Mouse (Mus musculus) intestine, postnatal 0 days (tissue): ENCODE results near the gene Zdhhc5. TPM values are rescaled to one million over a fixed set of nuclear protein-coding genes. Genes with fewer than 3 reads are reported as not detected.

Source experiments
- ATAC-seq: fragments of 200-750 bp; cut with Nextera tagmentation; 2 replicates; pipeline ENCODE4 v1.8.0; 2017; ENCODE audit warnings: mild to moderate bottlenecking, moderate TSS enrichment, moderate library complexity
- H3K27ac ChIP-seq: fragments of 300-500 bp; sonication (generic); 2 replicates; pipeline ENCODE4 v1.5.1; 2014; ENCODE audit warnings: mild to moderate bottlenecking, low read depth, low read length, moderate library complexity
- H3K27me3 ChIP-seq: fragments of 300-500 bp; sonication (generic); replicated peaks from 2 replicates; pipeline ENCODE4 v1.6.1; 2014; ENCODE audit warnings: low read length, mixed read lengths; ENCODE audit not compliant: control insufficient read depth, insufficient read depth
- H3K36me3 ChIP-seq: fragments of 300-500 bp; sonication (generic); 2 replicates; pipeline ENCODE4 v1.6.1; 2014; ENCODE audit warnings: mild to moderate bottlenecking, moderate library complexity; ENCODE audit not compliant: control insufficient read depth, insufficient read depth
- H3K4me1 ChIP-seq: fragments of 300-500 bp; sonication (generic); replicated peaks from 2 replicates; pipeline ENCODE4 v1.6.1; 2014; ENCODE audit warnings: antibody characterized with exemption, low read length, mixed read lengths; ENCODE audit not compliant: control insufficient read depth, insufficient read depth
- H3K4me2 ChIP-seq: fragments of 300-500 bp; sonication (generic); replicated peaks from 2 replicates; pipeline ENCODE4 v1.6.1; 2014; ENCODE audit warnings: low read depth, mild to moderate bottlenecking, moderate library complexity
- H3K4me3 ChIP-seq: fragments of 300-500 bp; sonication (generic); 2 replicates; pipeline ENCODE4 v1.5.1; 2014; ENCODE audit warnings: low read depth, low read length
- H3K9ac ChIP-seq: fragments of 300-500 bp; sonication (generic); 2 replicates; pipeline ENCODE4 v1.6.1; 2014; ENCODE audit warnings: mild to moderate bottlenecking, low read depth, low read length
- H3K9me3 ChIP-seq: fragments of 300-500 bp; sonication (generic); 2 replicates; pipeline ENCODE4 v1.6.1; 2016; ENCODE audit warnings: mixed run types; ENCODE audit not compliant: control insufficient read depth
- CTCF ChIP-seq: sonication (generic); IDR thresholded peaks from 2 replicates; pipeline ENCODE4 v1.5.1; 2016; ENCODE audit warnings: low read depth, mild to moderate bottlenecking, control low read depth, antibody characterized with exemption, moderate library complexity
- WGBS: fragments of 180-500 bp; shearing (Covaris S2); extraction: QIAGEN DNeasy Blood & Tissue Kit; methylation state at CpG from one replicate; pipeline ENCODE4 v1.1.7; 2014; 5-methylcytosine and 5-hydroxymethylcytosine counted together
- polyA plus RNA-seq: library from polyadenylated mRNA; unstranded; fragments of >200 nt; fragmentation: Nextera tagmentation; extraction: Ambion mirVana; gene quantifications from 2 replicates; pipeline ENCODE4 v1.2.1, GENCODE M21; 2015

Gene Zdhhc5
- polyA plus RNA-seq, 1 experiment from 2014 or later = 27.6 TPM

GRCm38 (mm10) chr2:84666081-84666480 is 48.9 kb downstream of the Zdhhc5 start:
- no peak overlapping the region for H3K27ac ChIP-seq
- no peak overlapping the region for H3K9ac ChIP-seq
- no peaks in the 10 kb centered on the region for H3K27me3 ChIP-seq
- no peak for TF ChIP-seq CTCF
- WGBS = 49% methylated on average over 12 of the region's 12 CpGs
- H3K4me2 ChIP-seq = no peak overlapping the region
- no peaks in the 10 kb centered on the region for H3K9me3 ChIP-seq
- H3K4me1 ChIP-seq = no peaks in the 10 kb centered on the region
- H3K36me3 ChIP-seq = no peaks in the 10 kb centered on the region
- ATAC-seq = no peak
- no peak overlapping the region for H3K4me3 ChIP-seq

- TF ChIP-seq CTCF = peak; percentile 75
- Histone ChIP-seq H3K9me3 (no peaks in the 10 kb centered on the region), H3K36me3 (no peaks in the 10 kb centered on the region), H3K4me1 (no peaks in the 10 kb centered on the region), H3K4me3 (no peak overlapping the region), H3K4me2 (no peak overlapping the region), H3K9ac (no peak overlapping the region), H3K27ac (no peak overlapping the region), H3K27me3 (no peaks in the 10 kb centered on the region)
- WGBS = 36% methylated on average over 2 of the region's 2 CpGs
- no peak for ATAC-seq
Observed at GRCm38 (mm10) chr2:84662866-84663265, 52.1 kb downstream of the Zdhhc5 start.

- peak; percentile 89 for TF ChIP-seq CTCF
- 40% methylated on average over 3 of the region's 3 CpGs for WGBS
Observed at GRCm38 (mm10) chr2:84660253-84660652, 54.7 kb downstream of the Zdhhc5 start.

GRCm38 (mm10) chr2:84658806-84659205 is 56.2 kb downstream of the Zdhhc5 start, which contains the start of gene Btbd18:
Gene Btbd18 (plus strand): TSS chr2:84659079.
- H3K9me3 ChIP-seq = no peaks in the 10 kb centered on the region
- no peak for ATAC-seq
- WGBS = 96% methylated on average over 30 of the region's 32 CpGs
- H3K9ac ChIP-seq = no peak within 1 kb of the TSS
- H3K4me1 ChIP-seq = no peaks in the 10 kb centered on the region
- no peak within 1 kb of the TSS for H3K4me3 ChIP-seq
- no peaks in the 10 kb centered on the region for H3K27me3 ChIP-seq
- TF ChIP-seq CTCF = no peak
- no peaks in the 10 kb centered on the region for H3K36me3 ChIP-seq
- H3K4me2 ChIP-seq = no peak within 1 kb of the TSS
- H3K27ac ChIP-seq = no peak within 1 kb of the TSS

More at GRCm38 (mm10) chr2:84660253-84660652, 54.7 kb downstream of the Zdhhc5 start:
- H3K9me3 ChIP-seq = no peaks in the 10 kb centered on the region
- peak; percentile 84 for ATAC-seq
- H3K27ac ChIP-seq = no peak overlapping the region
- no peaks in the 10 kb centered on the region for H3K4me1 ChIP-seq
- H3K36me3 ChIP-seq = no peaks in the 10 kb centered on the region
- no peak overlapping the region for H3K4me3 ChIP-seq
- no peak overlapping the region for H3K4me2 ChIP-seq
- no peaks in the 10 kb centered on the region for H3K27me3 ChIP-seq
- H3K9ac ChIP-seq = no peak overlapping the region

- Histone ChIP-seq H3K4me2 (no peak overlapping the region), H3K4me3 (no peak overlapping the region), H3K9ac (no peak overlapping the region), H3K36me3 (no peaks in the 10 kb centered on the region), H3K27ac (no peak overlapping the region), H3K9me3 (no peaks in the 10 kb centered on the region), H3K27me3 (no peaks in the 10 kb centered on the region), H3K4me1 (no peaks in the 10 kb centered on the region)
- TF ChIP-seq CTCF = no peak
- whole genome bisulfite sequencing = 76% methylated on average over 1 of the region's 1 CpGs
- ATAC-seq = no peak
Observed at GRCm38 (mm10) chr2:84655864-84656263, 59.1 kb downstream of the Zdhhc5 start.

- no peak for ATAC-seq
- Histone ChIP-seq H3K36me3 (no peaks in the 10 kb centered on the region), H3K4me3 (no peak overlapping the region), H3K4me2 (no peak overlapping the region), H3K27me3 (no peaks in the 10 kb centered on the region), H3K9ac (no peak overlapping the region), H3K4me1 (no peaks in the 10 kb centered on the region), H3K9me3 (no peaks in the 10 kb centered on the region), H3K27ac (no peak overlapping the region)
- TF ChIP-seq CTCF = peak; percentile 58
Observed at GRCm38 (mm10) chr2:84653354-84653753, 61.6 kb downstream of the Zdhhc5 start.
